Mouse (Mus musculus) CH12.LX (cell line): ENCODE measurements around the gene Xrcc4.

Experiments
- CTCF ChIP-seq, 2 experiments: IDR thresholded peaks in 1 of 2; conservative IDR thresholded peaks in 1 of 2; 2 replicates each; pipeline ENCODE4 v1.5.1; 2011 to 2012; ENCODE audit warnings: low read depth in 2 of 2, low read length in 2 of 2, improper control_type of control experiment in 1 of 2, inconsistent platforms in 1 of 2, mild to moderate bottlenecking in 1 of 2, moderate library complexity in 1 of 2
- EP300 ChIP-seq: IDR thresholded peaks from 2 replicates; pipeline ENCODE4 v1.6.1; 2011; ENCODE audit warnings: low read length, improper control_type of control experiment
- JUN ChIP-seq: IDR thresholded peaks from 2 replicates; pipeline ENCODE4 v1.6.1; 2011; ENCODE audit warnings: low read depth, mild to moderate bottlenecking, low read length, improper control_type of control experiment, moderate library complexity; ENCODE audit not compliant: insufficient read depth
- MAX ChIP-seq: IDR thresholded peaks from 2 replicates; pipeline ENCODE4 v1.6.1; 2011; ENCODE audit warnings: low read length, improper control_type of control experiment
- MYC ChIP-seq: IDR thresholded peaks from 2 replicates; pipeline ENCODE4 v1.6.1; 2011; ENCODE audit warnings: low read depth, mild to moderate bottlenecking, improper control_type of control experiment, low read length
- NELFE ChIP-seq: IDR thresholded peaks from 2 replicates; pipeline ENCODE4 v1.6.1; 2011; ENCODE audit warnings: low read depth, low read length, improper control_type of control experiment
- NRF1 ChIP-seq: IDR thresholded peaks from 2 replicates; pipeline ENCODE4 v1.6.1; 2014; ENCODE audit warnings: low read depth, mild to moderate bottlenecking, inconsistent platforms, low read length, improper control_type of control experiment, moderate library complexity
- POLR2A ChIP-seq: IDR thresholded peaks from 2 replicates; pipeline ENCODE4 v1.6.1; 2011; ENCODE audit warnings: low read depth, mild to moderate bottlenecking, improper control_type of control experiment, low read length
- POLR2AphosphoS2 ChIP-seq: IDR thresholded peaks from 2 replicates; pipeline ENCODE4 v1.6.1; 2011; ENCODE audit warnings: low read depth, low read length, improper control_type of control experiment
- TBP ChIP-seq: conservative IDR thresholded peaks from 2 replicates; pipeline ENCODE4 v1.6.1; 2011; ENCODE audit warnings: low read depth, low read length, improper control_type of control experiment
- ZC3H11A ChIP-seq: IDR thresholded peaks from 2 replicates; pipeline ENCODE4 v1.6.1; 2012; ENCODE audit warnings: low read depth, mild to moderate bottlenecking, inconsistent platforms, low read length, improper control_type of control experiment
- ZNF384 ChIP-seq: IDR thresholded peaks from 2 replicates; pipeline ENCODE4 v1.6.1; 2012; ENCODE audit warnings: low read depth, low read length, improper control_type of control experiment, inconsistent platforms

DNA sequence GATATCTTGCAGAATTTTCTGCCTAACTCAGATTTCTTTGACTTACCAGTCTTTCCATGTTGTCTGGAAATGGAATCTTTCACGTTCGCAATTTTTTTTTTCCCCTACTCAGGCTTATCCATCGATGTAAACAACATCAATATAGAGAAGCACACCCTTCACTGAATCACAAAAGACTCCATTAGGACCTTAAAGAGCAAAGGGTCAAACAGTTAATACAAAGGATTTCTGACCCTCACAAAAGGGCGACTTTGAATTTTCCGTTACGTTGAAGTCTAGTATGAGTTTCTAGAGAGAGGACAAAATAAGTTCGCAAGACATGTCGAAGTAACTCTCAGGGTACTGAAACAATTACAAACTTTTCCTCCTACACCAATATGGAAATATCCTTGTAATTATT, 346.2 kb downstream of the Xrcc4 start:
- TF ChIP-seq POLR2A (no peak), CTCF (conservative IDR thresholded peaks at IDR 0.05 in 1 of 2, IDR thresholded peaks at IDR 0.05 in 1 of 2; ENCODE audit: low read depth in 2 of 2, low read length in 2 of 2) (no peak), JUN (no peak), NRF1 (no peak), TBP (no peak), POLR2AphosphoS2 (no peak), ZNF384 (no peak), NELFE (no peak), MYC (no peak), EP300 (no peak), MAX (no peak), ZC3H11A (no peak)
